Mouse (Mus musculus) brain, embryonic 18.5 days (tissue): Measurements from ENCODE around the gene Ngf.

Experiments used
- DNase-seq: peaks from one replicate; pipeline ENCODE4 v3.0.0-alpha.2; 2012; ENCODE audit warnings: low read depth, low spot score

The Ngf gene

GRCm38 (mm10) chr3:102469713-102470448, at the start of gene Ngf:
Gene Ngf (plus strand): TSS chr3:102469919.
- no peak for DNase-seq

GRCm38 (mm10) chr3:102445567-102445966, 24.2 kb upstream of the Ngf start:
- DNase-seq, result no peak

DNA sequence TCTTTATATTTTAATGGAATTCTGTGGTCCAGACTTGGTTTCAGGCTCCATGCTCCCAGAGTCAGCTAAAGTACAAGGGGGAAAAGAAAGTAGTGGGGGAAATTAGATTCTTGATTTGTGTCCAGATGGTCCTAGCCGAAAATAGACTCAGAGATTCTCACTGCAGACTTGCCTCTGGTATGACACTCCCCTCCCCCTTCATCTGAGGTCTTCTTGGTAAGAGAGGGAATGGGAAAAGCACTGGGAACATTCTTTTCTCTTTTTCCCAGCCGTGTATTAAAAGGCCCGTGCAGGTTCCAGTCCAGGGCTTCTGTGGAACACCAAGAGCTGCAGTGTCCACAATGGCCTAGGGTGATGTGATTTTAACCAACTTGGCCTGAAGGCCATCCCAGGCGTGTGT, 23.0 kb upstream of the Ngf start:
- no peak for DNase-seq

GRCm38 (mm10) chr3:102454566-102454965, 15.2 kb upstream of the Ngf start:
- DNase-seq, result no peak

DNA sequence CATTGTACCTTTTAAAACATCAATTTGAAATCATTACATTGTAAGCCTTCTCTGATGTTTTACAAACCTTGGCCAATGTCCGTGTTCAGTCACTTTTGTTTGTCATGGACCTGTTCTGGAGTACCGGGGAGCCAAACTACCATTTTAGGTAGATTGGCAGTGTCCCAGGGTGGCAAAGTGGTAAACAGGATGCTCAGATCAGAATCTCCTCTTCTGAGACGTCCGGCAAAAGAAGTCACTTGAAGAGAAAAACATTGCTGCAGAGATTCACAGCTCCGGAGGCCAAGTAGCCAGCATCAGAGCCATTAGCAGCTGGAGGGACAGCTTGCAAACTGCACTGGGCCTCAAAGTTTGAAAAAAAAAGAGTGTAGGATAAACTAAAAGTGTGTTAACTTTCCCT, 9.2 kb upstream of the Ngf start:
- DNase-seq, result no peak

GRCm38 (mm10) chr3:102460986-102461385, 8.7 kb upstream of the Ngf start:
- no peak for DNase-seq

DNA sequence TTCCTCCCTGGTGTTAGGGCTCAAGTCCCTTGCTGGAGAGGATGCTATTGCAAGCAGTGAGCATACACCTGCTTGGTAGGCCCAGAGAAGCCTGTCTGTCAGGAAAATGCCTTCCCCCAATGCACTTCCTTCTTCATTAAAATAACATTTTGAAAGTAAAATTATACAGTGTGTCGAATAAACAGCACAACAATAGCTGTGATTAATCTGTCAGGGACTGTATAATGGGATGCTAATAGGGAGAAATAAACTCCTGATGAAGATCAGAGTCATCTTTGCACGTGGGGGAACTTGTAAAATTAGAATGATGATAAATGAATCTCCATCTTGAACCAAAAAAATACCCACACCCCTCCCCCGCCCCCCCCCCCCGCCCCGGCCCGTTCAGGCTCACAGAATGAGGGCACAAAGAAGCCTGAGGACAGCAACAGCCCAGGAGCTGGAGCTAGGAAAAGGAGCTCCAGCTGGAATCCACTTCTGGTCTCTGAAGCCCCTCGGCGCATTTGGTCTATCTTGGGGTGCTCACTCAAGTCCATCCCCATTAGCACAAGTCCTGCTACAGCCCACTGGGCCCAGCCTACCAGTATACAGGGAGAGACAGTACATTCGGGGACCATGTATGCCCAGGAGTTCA, 6.9 kb upstream of the Ngf start:
- DNase-seq, result no peak

DNA sequence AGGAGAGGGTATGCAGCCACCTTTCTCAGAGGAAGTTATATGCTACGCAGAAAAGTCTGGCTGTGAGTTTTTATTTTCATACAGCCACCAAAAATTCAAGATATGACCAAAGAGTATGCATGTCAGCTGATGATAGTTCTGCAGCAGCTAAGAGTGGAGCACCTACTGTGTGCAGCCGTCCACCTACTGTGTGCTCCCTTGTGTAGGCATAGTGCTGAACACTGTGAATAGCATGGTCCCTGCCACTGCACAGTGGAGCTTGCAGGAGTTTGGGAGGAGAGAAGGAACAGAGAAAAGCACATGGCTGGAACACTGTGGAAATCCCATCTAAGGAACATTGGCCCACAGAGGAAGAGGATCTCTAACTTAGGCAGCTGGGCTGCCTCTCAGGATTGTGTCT, 6.4 kb upstream of the Ngf start:
- DNase-seq, result no peak

DNA sequence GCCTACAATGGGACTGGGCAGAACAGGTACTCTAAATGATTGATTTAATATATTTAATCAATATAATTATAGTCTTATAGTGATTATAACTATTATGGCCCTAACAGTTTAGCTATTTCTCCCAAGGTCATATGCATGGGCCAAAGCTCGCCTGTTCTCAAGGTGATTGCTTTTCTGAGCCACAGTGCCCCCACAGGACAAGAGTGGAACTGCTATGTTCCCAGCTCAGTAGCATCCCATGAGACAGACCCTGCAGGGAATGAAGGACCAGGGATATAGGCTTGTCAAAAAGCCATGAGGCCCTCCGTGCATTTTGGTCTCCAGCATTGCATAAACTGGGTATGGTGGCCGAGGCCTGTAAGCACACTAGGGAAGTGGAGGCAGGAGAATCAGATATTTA, 3.1 kb upstream of the Ngf start:
- no peak for DNase-seq

DNA sequence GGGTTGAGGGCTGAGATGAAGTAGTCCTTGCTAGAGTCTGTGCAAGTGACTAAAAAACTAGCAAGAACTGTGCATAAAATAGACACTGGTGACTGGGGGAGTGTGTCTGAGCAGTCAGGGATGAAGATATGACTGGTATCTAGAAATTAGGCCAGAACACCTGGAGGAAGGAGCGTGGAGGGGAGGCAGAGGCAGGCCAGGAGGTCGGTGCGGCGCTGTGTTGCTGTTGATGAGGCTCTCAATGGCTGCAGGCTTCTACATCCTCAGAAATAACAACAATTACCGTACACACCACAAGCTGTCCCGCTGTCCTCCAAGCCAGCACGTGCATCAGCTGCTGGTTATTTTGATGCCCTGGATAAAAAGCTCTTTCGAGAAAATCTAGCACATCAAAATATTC, 2.6 kb upstream of the Ngf start:
- no peak for DNase-seq

- DNase-seq, result no peak
Measured at GRCm38 (mm10) chr3:102471251-102471650, 1.5 kb downstream of the Ngf start.

- no peak for DNase-seq
Measured at GRCm38 (mm10) chr3:102471799-102472198, 2.1 kb downstream of the Ngf start.

- no peak for DNase-seq
Measured at GRCm38 (mm10) chr3:102474275-102475155, 4.8 kb downstream of the Ngf start.

GRCm38 (mm10) chr3:102477917-102478694, 8.4 kb downstream of the Ngf start:
- DNase-seq, result no peak

GRCm38 (mm10) chr3:102490393-102491123, 20.8 kb downstream of the Ngf start:
- DNase-seq, result no peak

DNA sequence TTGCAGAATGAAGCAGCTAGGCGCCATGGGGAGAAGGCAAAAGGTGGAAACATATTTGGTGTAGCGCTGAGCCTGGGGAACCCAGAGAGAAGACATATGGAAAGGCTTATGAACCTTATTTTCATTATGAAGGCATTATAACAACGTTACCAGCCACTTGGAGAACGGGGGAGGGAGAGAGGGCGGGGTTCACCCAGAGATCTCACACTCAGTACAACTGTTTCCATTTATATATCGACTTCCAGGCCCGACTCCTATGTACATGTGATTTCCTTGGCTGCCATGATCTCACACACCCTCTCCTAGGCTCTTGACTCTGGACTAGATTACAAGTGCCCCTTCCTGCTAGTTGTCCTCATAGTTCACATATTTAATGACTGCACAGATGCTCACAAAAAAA, 28.4 kb downstream of the Ngf start:
- DNase-seq, result no peak

DNA sequence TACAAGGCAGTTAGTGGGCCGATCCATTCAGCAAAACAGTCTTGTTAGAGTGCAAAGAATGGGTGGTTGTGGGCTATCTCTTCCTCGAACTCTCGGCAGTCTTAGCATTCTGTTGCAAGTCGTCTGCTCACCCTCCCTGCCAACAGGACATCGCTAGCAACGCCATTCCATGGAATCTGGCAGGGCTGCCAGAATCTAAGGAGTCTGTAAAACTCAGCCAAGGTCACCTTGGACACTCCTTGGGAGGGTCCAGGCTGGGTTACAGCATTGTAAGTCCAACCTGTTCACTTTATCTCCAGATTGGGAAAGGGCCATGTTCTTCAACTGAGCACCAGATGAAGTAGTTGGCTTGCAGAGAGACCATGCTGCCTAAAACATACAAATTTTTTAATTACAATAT, 29.2 kb downstream of the Ngf start:
- no peak for DNase-seq

- DNase-seq, result no peak
Measured at GRCm38 (mm10) chr3:102500031-102500430, 30.3 kb downstream of the Ngf start.

DNA sequence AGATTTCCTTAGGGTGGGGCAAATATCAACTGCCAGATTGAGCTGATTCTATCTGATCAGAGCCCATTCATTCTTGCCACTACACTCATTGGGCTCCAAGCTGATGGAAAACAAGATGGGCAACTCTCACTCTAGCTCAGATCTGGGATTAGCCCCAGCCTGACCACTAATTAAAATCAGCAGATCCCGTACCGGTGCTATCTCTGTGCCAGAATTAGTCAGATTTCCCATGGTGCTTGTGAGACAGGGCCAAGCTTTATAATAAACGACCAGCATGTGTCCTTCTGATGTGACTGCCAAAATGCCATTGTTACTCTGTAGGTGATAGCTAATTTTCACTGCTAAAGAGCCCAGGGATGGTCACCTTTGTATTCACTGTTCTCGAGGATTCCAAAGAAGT, 31.5 kb downstream of the Ngf start:
- no peak for DNase-seq

DNA sequence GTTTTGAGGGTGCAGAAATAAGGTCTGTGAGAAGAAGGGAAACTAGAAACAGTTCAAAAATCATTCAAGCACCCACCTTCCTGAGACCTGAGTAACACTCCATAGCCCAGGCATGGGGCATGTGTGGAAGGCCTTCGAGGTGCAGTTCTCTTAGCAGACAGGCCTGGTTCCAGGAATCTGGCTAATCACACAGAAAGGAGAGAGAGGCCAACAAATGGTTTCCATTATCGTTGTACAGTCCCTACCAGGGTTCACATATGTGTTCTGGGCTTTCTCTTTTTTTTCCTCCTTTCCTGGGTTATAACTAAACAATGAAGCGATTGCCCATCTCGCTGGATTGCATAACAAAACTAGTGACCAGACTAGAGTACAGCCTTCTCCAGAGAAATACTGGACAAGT, 35.4 kb downstream of the Ngf start:
- DNase-seq, result no peak

- DNase-seq, result no peak
Measured at GRCm38 (mm10) chr3:102506061-102506460, 36.3 kb downstream of the Ngf start.
